Mouse (Mus musculus): ENCODE measurements around the gene Sowaha.

Sowaha gene

DNA sequence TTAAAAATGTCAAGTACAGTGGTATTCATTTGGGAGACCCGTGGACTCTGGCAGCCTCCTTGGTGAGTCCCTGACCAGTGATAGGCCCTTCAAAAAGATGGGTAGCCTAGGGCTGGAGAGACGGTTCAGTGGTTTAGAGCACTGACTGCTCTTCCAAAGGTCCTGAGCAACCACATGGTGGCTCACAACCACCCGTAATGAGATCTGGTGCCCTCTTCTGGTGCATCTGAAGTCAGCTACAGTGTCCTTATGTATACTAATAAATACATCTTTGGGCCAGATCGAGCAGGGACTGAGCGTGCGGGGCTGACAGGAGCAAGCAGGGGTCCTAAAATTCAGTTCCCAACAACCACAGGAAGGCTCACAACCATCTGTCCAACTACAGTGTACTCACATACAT lies 36.2 kb downstream of the Sowaha start:
- WGBS, result 35% methylated on average over 6 of the region's 6 CpGs

DNA sequence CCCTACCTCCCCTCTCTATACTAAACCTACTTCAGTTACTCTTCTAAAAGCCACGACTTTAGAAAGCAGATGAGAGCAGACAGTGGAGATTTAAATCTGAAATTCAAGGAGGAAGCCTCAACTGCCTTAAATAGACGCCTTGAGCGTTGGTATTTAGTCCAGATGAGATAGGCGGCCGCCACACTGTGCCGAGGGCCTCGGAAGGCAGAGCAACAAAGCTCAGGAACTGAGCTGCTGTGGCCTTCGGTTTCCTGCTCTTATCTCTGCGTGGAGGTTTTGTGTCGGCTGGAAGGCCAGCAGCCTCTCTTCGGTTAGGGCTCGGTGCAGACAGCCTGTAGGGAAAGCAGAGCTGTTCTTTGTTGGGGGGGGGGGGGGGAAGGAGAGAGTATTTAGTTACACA lies 38.2 kb downstream of the Sowaha start:
- 42% methylated on average over 12 of the region's 12 CpGs for WGBS

DNA sequence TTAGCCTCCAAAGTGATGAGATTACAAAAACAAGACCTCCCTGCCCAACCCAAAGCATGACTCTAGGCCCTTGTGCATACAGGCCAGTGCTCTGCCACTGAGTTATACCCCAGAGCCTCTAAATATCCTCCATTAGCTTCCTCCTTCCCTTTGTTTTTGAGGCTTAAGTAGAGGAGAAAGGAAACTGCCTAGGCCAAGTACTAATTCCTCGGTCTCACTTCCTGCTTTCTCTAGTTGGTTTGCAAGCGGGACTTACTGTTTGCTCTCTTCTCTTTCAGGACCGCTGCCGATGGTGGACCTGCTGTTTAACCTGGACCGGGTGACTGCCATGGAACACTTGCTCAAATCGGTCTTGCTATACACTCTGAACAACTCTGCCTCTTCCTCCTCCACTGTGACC lies 43.7 kb downstream of the Sowaha start:
- 89% methylated on average over 6 of the region's 6 CpGs for WGBS

- 77% methylated on average over 8 of the region's 8 CpGs for WGBS
Measured at GRCm38 (mm10) chr11:53435504-53435903, 44.6 kb downstream of the Sowaha start.

GRCm38 (mm10) chr11:53433057-53433456 lies 47.0 kb downstream of the Sowaha start:
- 72% methylated on average over 6 of the region's 6 CpGs for WGBS

DNA sequence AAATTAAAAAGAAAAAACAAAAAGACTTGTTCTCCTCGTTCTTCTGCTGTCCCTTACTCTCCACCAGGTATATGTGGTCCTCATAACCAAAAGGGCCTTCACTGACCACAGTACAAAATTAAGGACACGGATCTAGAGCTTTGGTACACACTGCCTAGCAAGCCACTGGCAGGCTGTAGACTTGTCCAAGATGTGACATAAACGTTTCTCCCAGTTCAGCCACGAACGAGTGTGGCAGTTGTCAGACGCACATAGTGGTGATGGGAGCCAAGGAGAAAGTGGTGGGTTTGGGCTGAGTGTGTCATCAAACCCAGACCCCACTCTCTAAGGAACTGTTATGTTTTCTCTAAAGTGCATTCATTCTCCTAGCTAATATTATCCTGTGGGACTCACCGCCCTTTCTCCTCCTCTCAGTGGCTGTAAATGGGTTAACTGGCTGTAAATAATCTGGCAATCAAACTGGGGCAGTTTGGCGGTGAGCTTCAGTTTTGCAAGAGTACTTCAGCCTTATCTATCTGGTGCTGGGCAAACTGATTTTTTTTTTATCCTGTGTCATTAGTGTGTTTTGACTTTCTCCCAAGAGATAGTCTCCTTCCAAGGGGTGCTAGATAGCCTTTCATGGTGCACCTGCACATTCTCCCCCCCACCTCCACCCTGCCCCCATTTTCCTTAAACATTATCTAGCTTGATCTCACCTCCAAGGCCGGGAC lies 48.6 kb downstream of the Sowaha start:
- 10% methylated on average over 9 of the region's 9 CpGs for WGBS

DNA sequence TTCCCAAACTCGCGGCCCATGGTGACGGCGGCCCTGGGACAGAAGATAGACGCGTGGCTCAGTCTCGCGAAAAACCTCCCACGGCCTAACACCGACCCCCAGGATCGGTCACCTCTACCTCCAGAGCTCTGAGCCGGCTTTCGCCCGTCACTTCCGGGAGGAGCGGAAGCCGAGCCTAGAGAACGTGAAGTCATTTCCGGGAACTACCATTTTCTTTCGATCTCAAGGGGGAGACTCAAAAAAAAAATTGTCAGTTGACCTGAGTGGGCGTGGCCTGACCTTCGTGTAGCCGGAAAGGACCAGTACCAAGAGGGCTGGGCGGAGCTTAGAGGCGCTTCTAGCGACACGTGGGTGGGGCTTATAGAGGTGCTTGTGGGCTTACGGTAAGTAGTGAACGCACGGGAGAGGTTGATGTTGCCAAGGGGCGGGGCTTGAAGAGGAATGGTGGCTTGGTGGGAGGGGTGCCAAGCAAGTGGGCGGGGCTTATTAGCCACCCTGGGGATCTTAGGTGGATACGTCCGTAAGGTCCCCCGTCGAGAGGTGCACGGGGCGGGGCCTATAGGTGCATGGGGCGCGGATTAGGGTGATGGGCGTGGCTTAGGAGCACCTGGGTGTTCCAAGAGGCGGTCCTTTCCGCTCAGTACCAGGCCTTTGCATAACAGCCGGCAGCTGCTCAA lies 49.3 kb downstream of the Sowaha start, which contains the start of the genes Uqcrq and Gdf9:
Gene Uqcrq (minus strand): TSS at position 162 of the 677 bp plus-strand sequence.
Gene Gdf9 (plus strand): TSS at position 354 of the 677 bp plus-strand sequence.
- under 1% methylated on average over 44 of the region's 44 CpGs for WGBS

DNA sequence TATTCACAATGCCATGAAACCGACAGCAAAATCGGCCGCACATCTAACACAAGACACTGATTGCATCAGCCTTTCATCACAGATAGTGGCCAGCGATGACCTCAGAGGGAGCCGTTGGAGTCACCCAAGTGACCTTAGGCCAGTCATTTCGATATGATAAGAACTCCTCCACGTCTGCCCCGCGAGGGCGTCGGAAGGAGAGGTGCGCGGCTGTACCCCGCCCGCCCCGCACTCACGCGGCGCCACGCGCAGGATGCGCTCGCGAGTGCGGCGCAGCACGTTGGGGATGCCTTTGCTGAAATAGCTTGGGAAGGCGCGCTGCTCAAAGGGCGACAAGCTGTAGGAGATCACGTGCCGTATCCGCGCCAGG lies 49.8 kb downstream of the Sowaha start:
- under 1% methylated on average over 34 of the region's 34 CpGs for WGBS

GRCm38 (mm10) chr11:53428716-53429057 lies 51.4 kb downstream of the Sowaha start:
- 93% methylated on average over 5 of the region's 5 CpGs for WGBS

GRCm38 (mm10) chr11:53427993-53428715 lies 51.9 kb downstream of the Sowaha start:
- WGBS, result 83% methylated on average over 3 of the region's 3 CpGs

DNA sequence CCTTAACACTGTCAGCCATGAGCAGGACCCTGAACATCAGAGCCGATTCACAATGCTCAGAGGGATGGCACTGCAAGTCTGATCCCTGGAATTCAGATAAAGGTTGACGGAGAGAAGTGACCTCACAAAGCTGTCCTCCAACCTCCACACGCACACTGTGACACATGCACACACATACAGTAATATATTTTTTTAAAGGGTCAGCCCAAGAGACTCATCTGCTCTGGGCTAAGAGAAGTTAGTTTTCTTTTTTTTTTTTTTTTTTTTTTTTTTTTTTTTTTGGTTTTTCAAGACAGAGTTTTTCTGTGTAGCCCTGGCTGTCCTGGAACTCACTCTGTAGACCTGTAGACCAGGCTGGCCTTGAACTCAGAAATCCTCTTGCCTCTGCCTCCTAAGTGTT lies 53.2 kb downstream of the Sowaha start:
- WGBS, result 77% methylated on average over 3 of the region's 3 CpGs

All from cerebral cortex, adult 2 months (tissue).